Mouse (Mus musculus): ENCODE results near the gene Cd27.

- TF ChIP-seq CTCF (conservative IDR thresholded peaks at IDR 0.05; ENCODE audit: low read length): no peak
- peak; percentile 100 for TF ChIP-seq POU5F1 (IDR thresholded peaks at IDR 0.05; ENCODE audit: borderline replicate concordance, low read length)
These were observed 21.5 kb downstream of the Cd27 start, which contains the start of gene Vamp1 for GRCm38 (mm10) chr6:125215148-125215954.
